Mouse (Mus musculus) urinary bladder, postnatal 10 days (tissue): Measurements from ENCODE around the gene Gm4778.
"Not testable (repeated sequence)": the region's sequence is repeated elsewhere in the genome, so short reads cannot be mapped to it uniquely, and the experiment has no call there.

Source experiments
- DNase-seq: peaks from one replicate; pipeline ENCODE4 v3.0.0; 2022; ENCODE audit warnings: low spot score

Gm4778 gene

DNA sequence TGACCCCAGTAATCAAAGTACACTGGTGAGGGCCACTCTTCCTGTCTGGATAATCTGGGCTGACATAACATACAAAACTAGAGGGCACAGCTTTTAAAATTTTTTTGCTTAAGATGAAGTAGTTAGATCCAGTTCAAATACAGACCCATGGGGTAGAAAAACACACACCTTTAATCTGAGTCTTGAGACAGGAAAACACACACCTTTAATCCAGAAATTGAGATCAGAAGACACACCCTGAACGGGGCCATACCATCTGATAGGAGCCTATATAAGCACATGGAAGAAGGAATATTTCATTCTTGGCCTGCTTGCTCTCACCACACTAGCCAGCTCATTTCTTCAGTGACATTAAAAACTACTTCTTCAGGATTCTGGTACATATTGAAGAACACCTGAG lies at the start of gene Gm4778:
Gene Gm4778 (plus strand): TSS at position 301 of the 400 bp plus-strand sequence.
- not testable (repeated sequence) for DNase-seq

DNA sequence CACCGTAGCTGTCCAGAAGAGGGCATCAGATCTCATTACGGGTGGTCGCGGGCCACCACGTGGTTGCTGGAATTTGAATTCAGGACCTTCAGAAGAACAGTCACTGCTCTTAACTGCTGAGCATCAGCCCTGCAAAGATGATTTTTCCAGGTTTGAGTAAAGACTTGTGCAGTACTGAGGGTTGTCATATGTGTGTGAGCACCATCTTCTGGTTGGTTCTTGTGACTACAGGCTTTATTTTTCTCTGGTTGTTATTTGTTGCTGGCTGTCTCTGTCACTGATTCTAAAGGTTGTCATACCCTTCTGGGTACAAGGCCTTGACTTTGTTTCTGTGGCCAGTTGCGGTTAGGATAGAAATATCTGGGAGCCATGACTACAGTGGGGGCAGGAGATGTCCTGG lies 3.2 kb upstream of the Gm4778 start:
- DNase-seq = no peak

DNA sequence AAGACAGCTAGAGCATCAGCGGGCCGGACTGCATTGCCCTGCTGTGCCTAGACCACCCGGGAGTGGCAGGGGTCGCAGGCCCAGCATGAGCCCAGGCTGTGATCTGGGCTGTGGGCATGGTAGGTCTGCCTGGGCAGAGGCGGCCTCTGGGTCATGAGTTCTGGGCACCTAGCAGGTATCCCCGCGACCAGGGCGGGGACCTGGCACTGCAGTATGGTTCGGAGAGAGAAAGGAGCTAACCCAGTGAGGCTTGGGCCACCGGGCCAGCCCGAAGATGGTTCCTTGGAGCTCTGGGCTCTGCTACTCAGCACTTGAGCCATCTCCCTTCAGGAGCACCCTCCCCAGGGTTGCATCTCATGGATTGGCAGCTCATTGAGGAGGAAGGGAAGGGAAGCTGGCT lies 12.2 kb downstream of the Gm4778 start:
- no peak for DNase-seq

DNA sequence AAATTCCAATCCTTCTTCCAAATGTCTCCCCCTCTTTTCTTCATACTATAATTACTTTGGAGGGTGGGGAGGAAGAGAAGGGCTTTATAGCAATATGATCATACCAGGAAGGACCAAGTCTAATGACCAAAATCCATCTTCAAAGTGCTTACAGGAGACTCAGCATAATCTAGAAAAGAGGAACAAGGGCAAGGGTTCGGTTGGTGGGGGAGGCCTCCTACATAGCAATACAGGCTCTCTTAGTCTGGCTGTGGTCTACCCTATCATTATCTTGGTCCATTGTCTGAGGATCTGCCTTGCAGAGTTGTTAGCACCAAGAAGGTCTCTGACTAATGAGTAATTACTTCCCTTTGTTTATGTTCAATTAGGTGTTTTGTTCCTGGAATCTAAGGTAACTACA lies 41.6 kb downstream of the Gm4778 start:
- no peak for DNase-seq

DNA sequence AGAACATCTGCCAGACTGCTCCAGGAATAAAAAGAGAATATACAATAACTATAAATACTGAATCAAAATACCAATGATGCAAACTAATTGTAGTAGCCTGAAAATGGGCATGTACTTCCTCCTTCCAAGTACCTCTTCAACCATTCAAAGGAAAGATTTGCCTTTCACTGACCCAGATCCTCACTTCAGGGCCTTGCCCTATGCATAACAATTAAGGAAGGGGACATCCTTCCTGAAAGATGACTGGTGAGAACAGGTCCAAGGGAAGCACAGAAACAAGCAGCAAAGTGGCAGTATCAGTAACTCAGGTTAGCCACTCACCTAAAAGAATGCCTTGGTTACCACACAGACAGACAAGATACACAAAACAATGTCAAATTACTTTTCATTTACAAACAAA lies 43.1 kb downstream of the Gm4778 start:
- no peak for DNase-seq

DNA sequence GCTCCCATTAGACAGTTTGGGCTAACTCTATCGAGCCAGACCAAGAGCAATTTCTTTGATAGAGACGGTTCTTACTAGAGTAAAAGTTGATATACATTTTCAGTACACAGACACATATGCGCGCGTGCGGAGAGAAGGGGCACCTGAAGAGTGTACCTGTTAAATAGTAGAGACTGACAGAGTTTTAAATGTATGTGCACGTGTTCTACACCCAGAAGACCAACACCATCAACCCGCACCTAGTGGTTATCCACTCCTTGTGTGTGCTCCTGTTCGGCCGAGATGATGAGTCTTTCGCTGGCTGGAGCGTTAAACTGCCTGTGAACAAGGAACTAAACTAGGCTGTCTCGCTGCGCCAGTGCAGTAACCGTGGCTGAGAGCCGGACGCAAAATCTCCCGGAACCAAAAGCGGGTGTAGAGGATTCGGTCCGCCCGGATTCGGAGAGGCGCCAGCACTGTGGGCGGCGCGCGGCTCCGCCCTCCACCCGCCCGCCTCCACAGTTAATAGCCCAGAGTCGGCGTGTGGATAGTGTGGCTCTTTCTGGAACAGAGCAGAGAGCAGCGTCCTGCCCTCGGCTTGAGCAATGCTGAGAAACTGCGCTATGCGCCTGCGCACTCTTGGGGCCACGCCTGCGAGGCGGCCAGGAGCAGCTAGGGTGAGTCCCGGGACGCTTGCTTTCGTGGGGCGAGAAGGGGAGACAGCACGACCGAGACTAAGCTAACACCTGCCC lies 46.0 kb downstream of the Gm4778 start, which contains the start of gene Them4:
Gene Them4 (plus strand): TSS at position 457 of the 731 bp plus-strand sequence.
- peak; percentile 79 for DNase-seq

DNA sequence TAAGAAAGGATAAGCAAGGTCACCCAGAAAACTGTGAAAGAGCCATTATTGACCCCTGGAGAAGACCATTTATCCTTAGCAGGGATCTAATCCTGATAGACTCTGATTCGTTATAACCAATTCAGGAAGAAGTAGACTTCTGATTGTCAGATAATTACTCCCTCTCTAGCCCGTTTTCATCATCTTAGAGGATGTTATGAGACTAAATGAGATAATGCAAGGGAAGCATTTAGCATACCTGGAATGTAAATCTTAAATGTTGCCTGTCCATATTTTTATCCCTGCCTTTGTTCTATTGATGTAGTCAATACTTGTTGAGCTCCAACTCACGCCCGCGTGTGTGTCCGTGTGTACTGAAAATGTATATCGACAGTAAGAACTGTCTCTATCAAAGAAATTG lies 46.7 kb downstream of the Gm4778 start:
- no peak for DNase-seq

DNA sequence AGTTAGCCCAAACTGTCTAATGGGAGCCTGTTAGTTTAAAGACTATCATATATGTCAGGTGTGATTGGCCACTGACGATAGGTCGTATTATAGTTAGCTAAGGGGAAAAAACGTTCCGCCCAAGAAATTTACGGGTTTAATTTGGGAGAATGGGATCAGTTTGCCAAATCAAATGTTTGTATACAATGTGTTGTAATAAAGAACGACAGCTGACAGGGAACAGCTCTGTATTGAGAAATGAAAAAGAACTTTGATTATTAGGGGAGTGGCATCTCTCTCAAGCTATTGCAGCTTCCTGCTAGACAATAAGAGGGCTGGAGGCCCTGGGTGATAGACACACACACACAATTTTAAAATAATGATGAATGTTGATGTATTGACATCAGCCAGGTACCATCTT lies 47.1 kb downstream of the Gm4778 start:
- DNase-seq = no peak

DNA sequence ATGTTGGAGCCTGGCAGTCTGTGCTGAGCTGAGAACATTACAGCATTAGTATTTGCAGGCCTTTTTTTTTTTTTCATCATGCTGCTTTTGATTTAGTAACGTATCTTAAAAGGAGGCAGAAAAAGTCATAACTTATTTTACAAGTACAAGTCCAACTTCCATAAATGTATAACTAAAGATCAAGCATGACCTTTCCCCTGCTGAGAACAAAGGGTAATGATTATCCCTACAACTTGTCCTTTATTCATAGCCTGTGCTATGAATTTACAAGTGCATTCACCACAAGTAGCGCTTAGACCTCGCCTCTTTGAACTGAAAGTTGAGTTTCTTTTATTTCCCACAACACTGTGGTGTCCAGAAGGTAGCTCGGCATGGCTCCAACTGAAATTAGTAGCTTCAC lies 47.5 kb downstream of the Gm4778 start:
- DNase-seq = no peak
